Mouse (Mus musculus): ENCODE results near the gene BC005624. TPM values are rescaled to one million over a fixed set of nuclear protein-coding genes. Genes with fewer than 3 reads are reported as not detected.

The BC005624 gene
- total and polyA plus RNA-seq, 3 experiments, result 39.6 to 63.0 TPM; not detected in 1

GRCm38 (mm10) chr2:30942603-30943011 is 39.4 kb downstream of the BC005624 start (continued):
- TF ChIP-seq NRF1 (IDR thresholded peaks at IDR 0.05; ENCODE audit: insufficient read depth, low read depth, low read length, poor library complexity, severe bottlenecking) (0 out of 2 replicates have a peak, but pooled peaks have one; percentile 2), BHLHE40 (IDR thresholded peaks at IDR 0.05; ENCODE audit: borderline replicate concordance, low read depth, low read length) (no peak), CHD1 (IDR thresholded peaks at IDR 0.05; ENCODE audit: low read depth, low read length) (no peak), MYC (IDR thresholded peaks at IDR 0.05; ENCODE audit: low read depth, low read length) (no peak; the same call in 1 of the 2 replicates), RAD21 (IDR thresholded peaks at IDR 0.05; ENCODE audit: low read depth, low read length) (peak; percentile 57), ZMIZ1 (IDR thresholded peaks at IDR 0.05; ENCODE audit: low read depth, low read length) (no peak), UBTF (IDR thresholded peaks at IDR 0.05; ENCODE audit: borderline replicate concordance, insufficient read depth, low read depth, low read length) (no peak), SMC3 (IDR thresholded peaks at IDR 0.05; ENCODE audit: low read depth, low read length) (peak; percentile 64), ZC3H11A (IDR thresholded peaks at IDR 0.05; ENCODE audit: low read depth, low read length) (0 out of 2 replicates have a peak, but pooled peaks have one; percentile 19), CTCF (IDR thresholded peaks at IDR 0.05 in 2 of 3, conservative IDR thresholded peaks at IDR 0.05 in 1 of 3; ENCODE audit: control insufficient read depth in 1 of 3, insufficient read depth in 1 of 3, low read depth in 2 of 3, low read length in 3 of 3, poor library complexity in 1 of 3, severe bottlenecking in 1 of 3) (peak; percentile 88 to 94 (median 89)), CHD2 (IDR thresholded peaks at IDR 0.05; ENCODE audit: low read length) (no peak), TCF12 (IDR thresholded peaks at IDR 0.05; ENCODE audit: low read depth, low read length) (peak; percentile 60; the same call in 1 of the 2 replicates), POLR2AphosphoS2 (IDR thresholded peaks at IDR 0.05; ENCODE audit: low read length) (no peak), NELFE (IDR thresholded peaks at IDR 0.05; ENCODE audit: low read depth, low read length) (no peak), GABPA (IDR thresholded peaks at IDR 0.05; ENCODE audit: low read depth, low read length) (no peak), MAX (IDR thresholded peaks at IDR 0.05; ENCODE audit: low read length) (no peak; the same call in 1 of the 2 replicates), ETS1 (IDR thresholded peaks at IDR 0.05; ENCODE audit: low read depth, low read length) (no peak; the same call in 1 of the 2 replicates), ZKSCAN1 (IDR thresholded peaks at IDR 0.05; ENCODE audit: low read depth, low read length) (no peak), USF2 (IDR thresholded peaks at IDR 0.05; ENCODE audit: borderline replicate concordance in 1 of 2, insufficient read depth in 1 of 2, low read depth in 1 of 2, low read length in 2 of 2) (no peak), KAT2A (conservative IDR thresholded peaks at IDR 0.05; ENCODE audit: low read depth, low read length) (no peak), E2F4 (IDR thresholded peaks at IDR 0.05; ENCODE audit: borderline replicate concordance, low read depth, low read length) (no peak), GATA1 (IDR thresholded peaks at IDR 0.05; ENCODE audit: low read depth, low read length) (no peak), SIN3A (IDR thresholded peaks at IDR 0.05; ENCODE audit: low read length) (peak; percentile 95), ELF1 (IDR thresholded peaks at IDR 0.05; ENCODE audit: low read depth, low read length) (no peak), RCOR1 (IDR thresholded peaks at IDR 0.05; ENCODE audit: low read depth, low read length) (peak; percentile 62), TBP (IDR thresholded peaks at IDR 0.05; ENCODE audit: low read depth, low read length) (peak; percentile 68; the same call in 1 of the 2 replicates)

All from MEL (cell line).